Mouse (Mus musculus) myocyte (in vitro differentiated cells): ENCODE data around the gene Gm45062. TPM values are rescaled to one million over a fixed set of nuclear protein-coding genes. Genes with fewer than 3 reads are reported as not detected.
A peak's percentile ranks its signal among the peaks of the same experiment; 100 is the strongest.

Experiments used
- H3K27me3 ChIP-seq: one replicate; pipeline ENCODE4 v1.6.1; 2011; ENCODE audit not compliant: control insufficient read depth, insufficient read depth, insufficient read length
- H3K36me3 ChIP-seq: one replicate; pipeline ENCODE4 v1.6.1; 2011; ENCODE audit not compliant: control insufficient read depth, insufficient read depth
- H3K4me2 ChIP-seq: one replicate; pipeline ENCODE4 v1.6.1; 2011; ENCODE audit warnings: low read depth, control low read depth
- H3K4me3 ChIP-seq: one replicate; pipeline ENCODE4 v1.5.1; 2011; ENCODE audit warnings: mild to moderate bottlenecking, control low read depth, moderate library complexity
- H3K79me2 ChIP-seq: one replicate; pipeline ENCODE4 v1.6.1; 2011; ENCODE audit not compliant: control insufficient read depth, insufficient read depth
- H3ac ChIP-seq: one replicate; pipeline ENCODE4 v1.6.1; 2011; ENCODE audit not compliant: control insufficient read depth, insufficient read length
- CEBPB ChIP-seq: IDR thresholded peaks from 2 replicates; pipeline ENCODE4 v1.6.1; 2011; ENCODE audit warnings: mild to moderate bottlenecking, moderate library complexity; ENCODE audit not compliant: poor library complexity, insufficient read depth, severe bottlenecking
- E2F4 ChIP-seq: IDR thresholded peaks from one replicate; pipeline ENCODE4 v1.6.1; 2011; ENCODE audit warnings: mild to moderate bottlenecking, control low read depth, moderate library complexity; ENCODE audit not compliant: insufficient read depth
- MAX ChIP-seq: IDR thresholded peaks from one replicate; pipeline ENCODE4 v1.6.1; 2011; ENCODE audit warnings: low read depth, mild to moderate bottlenecking, control low read depth
- MYOD1 ChIP-seq, 3 experiments: IDR thresholded peaks; one replicate each; pipeline ENCODE4 v1.6.1; 2011; ENCODE audit warnings: control low read depth in 2 of 3, low read depth in 2 of 3, mild to moderate bottlenecking in 2 of 3, moderate library complexity in 1 of 3; ENCODE audit not compliant: insufficient read length in 2 of 3, control insufficient read depth in 1 of 3
- MYOG ChIP-seq, 3 experiments: IDR thresholded peaks; one replicate each; pipeline ENCODE4 v1.6.1; 2011; ENCODE audit warnings: control low read depth in 2 of 3, low read depth in 2 of 3, mild to moderate bottlenecking in 2 of 3; ENCODE audit not compliant: insufficient read length in 2 of 3, control insufficient read depth in 1 of 3, insufficient read depth in 1 of 3
- POLR2A ChIP-seq: IDR thresholded peaks from one replicate; pipeline ENCODE4 v1.6.1; 2011; ENCODE audit warnings: low read depth, mild to moderate bottlenecking, control low read depth, moderate library complexity; ENCODE audit not compliant: insufficient read length
- POLR2AphosphoS2 ChIP-seq: IDR thresholded peaks from one replicate; pipeline ENCODE4 v1.6.1; 2011; ENCODE audit warnings: low read depth, control low read depth; ENCODE audit not compliant: insufficient read length
- REST ChIP-seq: IDR thresholded peaks from one replicate; pipeline ENCODE4 v1.6.1; 2011; ENCODE audit warnings: mild to moderate bottlenecking, control low read depth, moderate library complexity; ENCODE audit not compliant: insufficient read depth, insufficient read length
- SRF ChIP-seq: IDR thresholded peaks from one replicate; pipeline ENCODE4 v1.6.1; 2011; ENCODE audit warnings: low read depth; ENCODE audit not compliant: control insufficient read depth, insufficient read length
- TCF12 ChIP-seq: IDR thresholded peaks from one replicate; pipeline ENCODE4 v1.6.1; 2011; ENCODE audit warnings: mild to moderate bottlenecking, control low read depth; ENCODE audit not compliant: poor library complexity, insufficient read depth, severe bottlenecking
- TCF3 ChIP-seq: IDR thresholded peaks from one replicate; pipeline ENCODE4 v1.6.1; 2011; ENCODE audit warnings: low read depth, control low read depth; ENCODE audit not compliant: insufficient read length
- USF1 ChIP-seq: IDR thresholded peaks from one replicate; pipeline ENCODE4 v1.6.1; 2011; ENCODE audit warnings: low read depth, mild to moderate bottlenecking, control low read depth, moderate library complexity
- polyA plus RNA-seq: library from polyadenylated mRNA; unstranded; fragments of >200 nt; fragmentation: generic; extraction: Trizol; gene quantifications from one replicate; pipeline ENCODE4 v1.2.1, GENCODE M21; 2012; ENCODE audit warnings: missing spikeins

Gene Gm45062
- polyA plus RNA-seq, 1 experiment = 0.71 TPM

DNA sequence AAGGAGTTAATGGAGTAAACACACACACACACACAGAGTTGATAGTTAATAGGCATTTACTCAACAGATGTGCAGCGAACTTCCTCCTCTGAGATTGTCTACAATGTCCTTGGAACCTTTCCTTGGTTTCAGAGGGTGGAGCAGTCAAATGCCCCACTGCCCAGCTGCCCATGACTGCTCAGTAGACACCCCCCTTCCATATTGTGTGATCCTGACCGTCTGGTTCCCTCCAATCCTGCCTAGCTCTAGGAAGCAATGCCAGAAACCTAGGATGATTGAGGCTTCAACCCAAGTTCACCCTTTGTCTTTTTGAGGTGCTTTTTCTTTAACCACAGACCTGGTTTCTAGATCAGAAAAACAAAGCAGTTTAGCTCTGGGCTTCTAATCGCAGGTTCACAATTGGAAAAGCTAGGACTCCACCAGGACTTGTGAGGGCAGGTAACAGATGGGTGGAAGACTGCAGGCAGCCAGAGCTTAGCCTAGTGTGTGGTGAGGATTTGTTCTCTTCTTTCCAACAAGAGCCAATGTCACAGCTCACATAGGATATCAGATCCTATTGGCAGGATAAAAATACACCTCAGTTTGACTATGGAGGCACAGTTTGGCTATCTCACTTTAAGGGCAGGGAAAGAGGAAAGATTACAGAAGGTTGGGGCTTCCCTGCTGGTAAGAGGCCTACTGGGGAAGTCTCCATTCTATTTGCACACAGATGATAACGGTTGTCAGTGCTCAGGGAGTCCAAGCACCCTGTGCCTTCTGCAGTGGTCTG, 360.5 kb downstream of the Gm45062 start:
- H3ac ChIP-seq = no peak overlapping the region
- no peaks in the 10 kb centered on the region for H3K27me3 ChIP-seq
- no peak overlapping the region for H3K4me3 ChIP-seq
- no peak for TF ChIP-seq USF1
- TF ChIP-seq MYOD1 (IDR thresholded peaks at IDR 0.05; ENCODE audit: control insufficient read depth in 1 of 3, insufficient read length in 2 of 3, low read depth in 2 of 3) = no peak
- no peak for TF ChIP-seq REST
- no peak for TF ChIP-seq E2F4
- TF ChIP-seq MAX = no peak
- no peak for TF ChIP-seq MYOG (IDR thresholded peaks at IDR 0.05; ENCODE audit: control insufficient read depth in 1 of 3, insufficient read depth in 1 of 3, insufficient read length in 2 of 3, low read depth in 2 of 3)
- no peak for TF ChIP-seq POLR2A
- TF ChIP-seq SRF = no peak
- TF ChIP-seq CEBPB = no peak
- TF ChIP-seq TCF3 = no peak
- TF ChIP-seq TCF12 = no peak
- no peak for TF ChIP-seq POLR2AphosphoS2
- H3K79me2 ChIP-seq = no peaks in the 10 kb centered on the region
- no peaks in the 10 kb centered on the region for H3K36me3 ChIP-seq
- H3K4me2 ChIP-seq = no peak overlapping the region

DNA sequence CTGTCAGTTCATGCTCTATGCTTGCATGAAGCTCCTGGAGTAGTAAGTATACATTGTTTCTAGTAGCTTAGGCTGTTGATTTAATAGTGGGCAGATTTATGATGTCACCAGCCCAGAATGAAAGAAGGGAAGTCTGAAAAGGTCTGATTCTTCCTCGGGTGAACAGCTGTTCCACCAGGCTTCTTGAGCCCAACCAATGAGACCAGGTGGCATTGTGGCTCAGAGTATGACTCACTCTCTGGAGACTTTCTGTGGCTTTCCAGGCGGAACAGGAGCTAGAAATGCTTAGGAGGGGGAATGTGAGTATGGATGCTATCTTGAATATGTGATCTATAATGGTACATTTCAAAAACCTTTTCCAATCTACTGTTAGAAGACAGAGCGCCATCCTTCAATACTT, 363.8 kb downstream of the Gm45062 start:
- Histone ChIP-seq H3K27me3 (no peaks in the 10 kb centered on the region), H3K4me3 (no peak overlapping the region), H3K36me3 (no peaks in the 10 kb centered on the region), H3K4me2 (peak overlapping the region; percentile 53), H3K79me2 (no peaks in the 10 kb centered on the region), H3ac (no peak overlapping the region)
- peak; percentile 32 for TF ChIP-seq TCF3
- TF ChIP-seq TCF12 = peak; percentile 92
- TF ChIP-seq CEBPB = 0 out of 2 replicates have a peak, but pooled peaks have one; percentile 3
- no peak for TF ChIP-seq USF1
- peak; percentile 76 to 95 (median 94) for TF ChIP-seq MYOD1 (IDR thresholded peaks at IDR 0.05; ENCODE audit: control insufficient read depth in 1 of 3, insufficient read length in 2 of 3, low read depth in 2 of 3)
- TF ChIP-seq POLR2AphosphoS2 = no peak
- peak in 2 of 3 experiments; percentile 92 to 93 for TF ChIP-seq MYOG (IDR thresholded peaks at IDR 0.05; ENCODE audit: control insufficient read depth in 1 of 3, insufficient read depth in 1 of 3, insufficient read length in 2 of 3, low read depth in 2 of 3)

GRCm38 (mm10) chr6:8628226-8628625, 369.0 kb downstream of the Gm45062 start:
- TF ChIP-seq POLR2A (no peak), REST (no peak)
- Histone ChIP-seq H3ac (no peak overlapping the region), H3K4me3 (no peak overlapping the region), H3K4me2 (no peak overlapping the region), H3K36me3 (no peaks in the 10 kb centered on the region), H3K79me2 (no peaks in the 10 kb centered on the region), H3K27me3 (no peaks in the 10 kb centered on the region)

GRCm38 (mm10) chr6:8628715-8629267, 369.5 kb downstream of the Gm45062 start:
- Histone ChIP-seq H3K36me3 (no peaks in the 10 kb centered on the region), H3ac (no peak overlapping the region), H3K27me3 (no peaks in the 10 kb centered on the region), H3K4me3 (no peak overlapping the region), H3K4me2 (no peak overlapping the region), H3K79me2 (no peaks in the 10 kb centered on the region)
- TF ChIP-seq POLR2A (no peak), USF1 (no peak), SRF (no peak), TCF12 (no peak), CEBPB (no peak), POLR2AphosphoS2 (no peak), E2F4 (no peak), MYOG (IDR thresholded peaks at IDR 0.05; ENCODE audit: control insufficient read depth in 1 of 3, insufficient read depth in 1 of 3, insufficient read length in 2 of 3, low read depth in 2 of 3) (no peak), TCF3 (no peak), MAX (no peak), MYOD1 (IDR thresholded peaks at IDR 0.05; ENCODE audit: control insufficient read depth in 1 of 3, insufficient read length in 2 of 3, low read depth in 2 of 3) (no peak), REST (no peak)

- Histone ChIP-seq H3K4me3 (no peak overlapping the region), H3K27me3 (no peaks in the 10 kb centered on the region), H3ac (no peak overlapping the region), H3K79me2 (no peaks in the 10 kb centered on the region), H3K36me3 (no peaks in the 10 kb centered on the region), H3K4me2 (no peak overlapping the region)
- no peak for TF ChIP-seq MAX
Measured at GRCm38 (mm10) chr6:8630531-8630930, 371.3 kb downstream of the Gm45062 start.
